Mouse (Mus musculus) urinary bladder, adult 2 months (tissue): ENCODE data around the gene Ptger1. TPM values are rescaled to one million over a fixed set of nuclear protein-coding genes. Genes with fewer than 3 reads are reported as not detected.

Source experiments
- DNase-seq: peaks from one replicate; pipeline ENCODE4 v3.0.0; 2022; ENCODE audit warnings: low spot score
- polyA plus RNA-seq: library from polyadenylated mRNA; depleted of rRNA; stranded (reverse); fragments of >200 nt; gene quantifications from 2 replicates; pipeline ENCODE4 v1.2.3, GENCODE M21; 2012; rRNA removed

The Ptger1 gene
- polyA plus RNA-seq, result 4.9 and 5.5 TPM in 2 replicates

DNA sequence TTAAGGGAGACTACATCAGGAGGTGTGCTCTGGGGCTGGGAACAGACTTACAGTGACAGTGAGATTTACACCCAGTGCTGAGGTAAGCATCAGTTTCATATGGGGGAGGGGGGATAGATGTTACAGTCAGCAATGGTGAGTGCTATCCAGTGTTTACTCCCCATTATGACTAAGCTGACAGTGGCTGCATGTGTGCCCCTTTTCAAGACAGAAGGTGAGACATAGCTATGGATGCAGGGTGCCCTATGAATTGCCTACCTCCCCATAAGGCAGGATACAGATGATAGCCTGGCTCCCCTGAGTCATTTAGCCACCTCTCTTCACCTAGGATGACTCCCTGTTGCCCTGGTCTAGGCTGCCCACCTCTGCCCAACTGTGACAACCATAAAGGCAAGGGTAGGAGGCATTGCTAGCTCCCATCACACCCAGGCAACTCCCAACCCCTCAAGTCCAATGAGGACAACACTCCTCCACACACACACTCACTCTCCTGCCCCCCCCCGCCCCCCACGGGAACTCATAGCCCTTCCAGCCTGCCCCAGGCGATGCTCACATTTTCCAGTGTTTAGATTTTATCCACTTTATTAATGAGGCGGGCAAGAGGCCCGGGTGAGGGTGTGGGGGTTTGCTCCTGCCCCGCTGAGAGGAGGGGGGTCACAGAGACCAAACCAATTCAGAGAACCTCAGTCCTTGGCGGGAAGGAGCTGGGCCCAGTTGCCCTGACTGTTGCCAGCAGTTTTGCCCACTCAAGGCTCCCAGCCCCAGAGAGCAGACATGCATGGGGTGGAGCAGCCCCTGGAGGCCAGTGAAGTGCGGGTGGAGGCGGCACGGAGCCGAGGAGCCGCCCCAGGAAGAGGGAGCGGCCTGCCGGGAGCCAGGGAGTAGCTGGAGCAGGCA lies at the start of gene Ptger1:
Gene Ptger1 (plus strand): TSS at position 710 of the 897 bp plus-strand sequence.
- DNase-seq, result peak; percentile 46

DNA sequence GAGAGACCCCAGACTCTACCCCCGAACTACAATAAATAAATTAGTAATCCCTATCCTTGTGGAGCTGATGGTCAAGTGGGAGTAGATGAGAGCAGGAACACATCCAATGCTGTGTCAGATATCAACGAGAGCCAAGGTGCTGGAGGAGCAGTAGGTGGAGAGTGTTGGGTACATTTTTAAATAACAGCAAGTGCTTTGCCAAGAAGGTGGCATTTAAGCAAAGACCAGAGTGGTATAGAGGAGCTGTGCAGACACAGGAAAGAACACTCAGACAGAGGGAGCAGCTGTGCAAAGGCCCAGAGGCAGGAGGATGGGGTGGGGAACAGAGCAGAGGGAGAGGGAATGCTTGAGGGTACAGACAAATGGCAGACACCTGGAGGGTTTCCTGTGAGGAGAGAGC lies 49.4 kb upstream of the Ptger1 start:
- no peak for DNase-seq

GRCm38 (mm10) chr8:83618566-83618965 lies 47.9 kb upstream of the Ptger1 start:
- no peak for DNase-seq

DNA sequence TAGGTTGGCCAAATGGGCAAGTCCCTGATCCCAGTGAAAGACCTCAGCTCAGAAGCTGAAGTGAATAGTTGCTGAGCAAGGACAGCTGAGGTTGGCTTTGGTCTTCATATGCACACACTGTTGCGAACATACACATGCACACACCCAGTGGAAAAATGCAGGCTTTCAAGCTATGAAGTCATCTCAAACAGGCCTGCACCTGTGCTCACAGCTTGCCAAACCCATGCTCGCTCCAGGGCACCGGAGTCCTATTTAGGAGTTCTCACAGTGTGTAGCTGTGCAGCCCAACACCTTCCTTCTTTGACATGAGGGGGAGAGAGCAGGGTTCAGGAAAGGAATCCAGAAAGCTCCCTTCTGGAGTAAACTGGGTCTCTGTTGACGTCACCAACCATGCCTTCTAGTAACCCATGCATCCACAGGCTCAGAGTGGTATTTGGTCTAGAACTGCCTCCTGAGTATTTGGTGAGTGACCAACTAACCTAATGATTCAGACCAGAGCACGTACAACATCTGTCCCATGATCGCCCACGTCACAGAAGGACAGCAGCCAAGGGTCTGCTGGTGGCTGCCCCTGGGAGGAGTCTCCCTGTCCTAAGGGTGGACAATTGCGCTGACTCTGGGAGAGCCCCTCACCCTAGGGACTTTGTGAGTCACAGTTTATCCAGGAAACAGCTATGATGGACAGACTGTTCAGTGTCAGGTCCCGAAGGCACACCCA lies 46.8 kb upstream of the Ptger1 start:
- peak; percentile 36 for DNase-seq

DNA sequence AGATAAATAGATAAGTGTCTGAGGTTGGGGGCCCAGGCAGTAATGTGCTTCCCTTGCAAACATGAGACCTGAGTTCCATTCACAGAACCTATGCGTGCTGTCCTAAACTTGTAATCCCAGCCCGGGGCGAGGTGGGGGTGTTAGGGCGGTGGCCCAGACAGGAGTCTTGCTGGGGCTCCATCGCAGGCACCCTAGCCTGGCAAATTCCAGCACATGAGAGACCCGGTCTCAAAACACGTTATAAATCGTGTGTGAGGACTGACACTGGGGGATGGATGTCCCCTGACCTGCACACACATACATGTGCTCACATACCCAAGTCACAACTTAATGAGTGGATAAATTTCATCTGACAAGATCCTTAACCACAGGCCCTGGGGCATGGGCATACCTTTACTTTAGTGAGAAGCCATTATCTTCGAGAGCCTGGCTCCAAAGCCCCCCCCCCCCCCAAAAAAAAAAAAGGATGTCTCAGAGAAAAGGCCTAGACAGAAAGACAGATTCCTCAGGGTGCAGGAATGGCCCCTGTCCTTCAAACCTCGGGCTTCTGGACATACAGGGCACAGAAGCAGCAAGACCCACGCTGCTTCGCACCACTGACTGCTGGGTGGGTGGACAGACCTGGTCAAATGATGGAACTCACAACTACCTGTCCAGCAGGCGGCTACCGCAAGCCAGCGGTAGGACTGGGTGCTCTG lies 44.6 kb upstream of the Ptger1 start:
- no peak for DNase-seq

DNA sequence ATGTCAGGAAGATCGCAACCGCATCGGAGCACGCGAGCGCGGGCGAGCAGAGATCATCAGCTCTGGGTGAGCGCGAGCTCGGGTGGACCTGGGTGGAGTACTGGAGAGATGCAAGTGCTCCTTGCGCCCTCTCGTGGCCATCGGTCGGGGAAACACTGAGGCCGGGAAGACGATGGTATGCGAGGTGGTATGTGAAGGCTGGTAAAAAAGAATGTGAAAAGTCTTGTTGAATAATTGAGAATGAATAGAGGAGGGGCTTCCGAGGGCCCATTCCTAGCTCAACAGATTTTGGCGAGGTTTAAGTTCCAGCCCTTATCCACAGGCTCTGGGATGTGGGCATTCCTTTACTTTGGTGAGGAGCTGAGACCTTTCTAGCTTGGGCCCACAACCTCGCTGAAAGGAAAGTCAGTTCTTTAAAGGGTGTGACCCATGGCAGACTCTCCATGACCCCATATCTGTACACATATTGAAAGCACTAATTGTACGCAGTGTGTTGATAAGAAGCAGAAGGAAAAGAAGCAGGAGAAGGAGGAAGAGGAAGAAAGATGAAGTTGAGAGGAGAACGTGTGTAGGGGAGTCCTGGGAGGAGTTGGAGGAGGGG lies 44.0 kb upstream of the Ptger1 start:
- peak; percentile 79 for DNase-seq

DNA sequence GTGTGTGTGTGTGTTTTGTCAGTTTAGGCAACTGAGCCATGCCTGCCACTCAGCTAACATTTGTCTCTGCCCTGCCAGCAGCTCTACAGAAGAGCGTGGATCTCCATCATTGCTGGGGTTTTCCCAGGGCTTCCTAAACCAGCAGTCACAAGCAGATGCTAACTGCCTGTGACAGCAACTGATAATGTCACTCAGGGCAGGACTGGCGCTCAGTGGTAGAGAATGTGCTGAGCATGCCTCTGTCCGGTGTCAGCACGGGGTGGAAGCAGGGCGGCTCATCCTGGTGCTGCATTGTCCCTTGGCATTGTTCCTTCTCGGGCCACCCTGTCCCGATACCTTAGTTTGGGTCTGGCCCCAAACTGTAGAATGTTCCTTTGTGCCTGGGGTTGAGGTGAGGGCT lies 42.9 kb upstream of the Ptger1 start:
- DNase-seq, result no peak

- no peak for DNase-seq
Observed at GRCm38 (mm10) chr8:83624739-83625138, 41.7 kb upstream of the Ptger1 start.

DNA sequence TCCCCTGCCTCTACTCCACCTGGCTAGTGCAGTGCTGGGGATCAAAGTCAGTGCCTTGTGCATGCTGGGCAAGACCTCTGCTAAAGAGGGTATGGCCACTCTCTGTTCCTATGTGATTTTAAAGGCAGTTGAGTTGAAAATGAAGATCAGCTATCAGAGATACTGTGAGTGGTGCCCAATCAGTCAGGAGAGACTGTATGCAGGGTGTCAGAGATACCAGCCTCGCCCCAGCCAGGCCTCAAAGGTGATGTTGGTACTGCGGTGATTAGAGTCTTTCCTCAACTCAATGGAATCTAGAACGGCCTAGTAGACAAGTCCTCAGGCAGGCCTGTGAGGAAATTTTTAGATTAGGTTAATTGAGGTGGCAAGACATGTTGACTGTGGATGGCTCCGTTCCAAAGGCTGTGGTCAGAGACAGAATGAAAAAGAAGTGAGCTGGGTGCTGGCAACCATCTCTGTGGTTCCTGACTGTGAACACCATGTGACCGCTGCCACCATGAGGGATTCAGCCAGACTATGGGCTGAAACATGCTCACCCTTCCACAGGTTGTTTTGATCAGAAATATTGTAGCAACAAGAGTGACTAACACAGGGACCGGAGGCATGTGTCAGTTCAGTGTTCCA lies 40.7 kb upstream of the Ptger1 start:
- no peak for DNase-seq

DNA sequence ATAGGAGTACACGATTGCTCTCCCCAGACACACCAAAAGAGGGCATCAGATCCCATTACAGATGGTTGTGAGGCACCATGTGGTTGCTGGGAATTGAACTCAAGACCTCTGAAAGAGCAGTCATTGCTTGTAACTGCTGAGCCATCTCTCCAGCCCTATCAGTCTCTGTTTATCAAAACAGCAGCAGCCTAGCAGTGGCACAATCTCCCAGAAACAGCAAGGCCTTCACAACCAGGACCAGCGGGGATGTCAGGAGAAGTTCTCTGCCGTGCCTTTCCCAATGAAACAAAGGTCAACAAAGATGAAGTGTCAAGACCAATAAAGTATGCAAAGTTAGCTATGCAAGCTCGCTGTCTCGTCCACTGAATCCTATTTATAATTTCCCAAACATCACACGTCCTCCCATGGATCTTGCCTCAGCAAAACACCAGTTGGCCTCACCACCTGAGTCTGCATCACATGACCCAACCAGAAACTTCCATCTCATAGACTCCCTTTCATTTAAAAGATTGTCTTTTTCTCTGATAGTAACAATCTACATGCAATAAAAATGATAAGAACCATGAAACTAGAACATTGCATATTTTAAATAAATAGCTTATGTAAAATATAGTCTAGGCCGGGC lies 34.3 kb upstream of the Ptger1 start:
- DNase-seq, result no peak

DNA sequence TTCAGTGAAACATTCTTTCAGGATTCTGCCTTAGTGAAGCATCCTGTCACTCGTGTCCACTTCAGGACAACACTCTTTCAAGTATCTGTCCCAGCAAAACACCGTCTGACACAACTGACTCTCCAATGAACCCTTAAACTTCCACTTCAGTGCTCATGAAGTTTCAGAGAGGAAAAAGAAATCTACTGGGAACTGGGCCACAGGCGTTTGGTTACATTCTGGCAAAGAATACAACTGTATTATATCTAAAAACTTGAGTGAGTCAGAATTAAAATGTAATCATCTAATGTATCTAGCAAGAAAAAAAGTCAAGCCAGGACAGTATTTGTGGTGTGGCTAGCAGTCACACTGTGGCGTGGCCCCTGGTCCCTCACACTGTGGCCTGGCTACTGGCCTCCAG lies 27.6 kb upstream of the Ptger1 start:
- DNase-seq, result no peak

DNA sequence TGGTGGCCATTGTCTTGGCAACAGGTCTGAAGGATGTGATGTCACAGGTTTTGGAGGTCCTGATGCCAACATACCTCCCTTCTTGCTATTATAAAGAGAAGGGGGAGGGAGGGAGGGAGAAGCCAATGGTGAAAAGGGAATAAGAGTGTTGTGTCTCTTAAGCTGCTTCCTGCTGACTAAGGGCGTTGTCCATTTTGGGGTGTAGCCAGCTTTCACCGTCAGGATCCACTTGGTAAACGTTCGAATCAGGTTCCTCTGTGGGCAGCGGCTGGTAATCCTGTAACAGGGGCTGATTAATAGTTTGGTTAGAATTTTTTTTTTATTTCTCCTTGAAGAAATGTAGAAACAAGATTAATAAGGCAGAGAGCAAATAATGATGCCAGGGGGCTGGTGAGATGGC lies 26.8 kb upstream of the Ptger1 start:
- no peak for DNase-seq

DNA sequence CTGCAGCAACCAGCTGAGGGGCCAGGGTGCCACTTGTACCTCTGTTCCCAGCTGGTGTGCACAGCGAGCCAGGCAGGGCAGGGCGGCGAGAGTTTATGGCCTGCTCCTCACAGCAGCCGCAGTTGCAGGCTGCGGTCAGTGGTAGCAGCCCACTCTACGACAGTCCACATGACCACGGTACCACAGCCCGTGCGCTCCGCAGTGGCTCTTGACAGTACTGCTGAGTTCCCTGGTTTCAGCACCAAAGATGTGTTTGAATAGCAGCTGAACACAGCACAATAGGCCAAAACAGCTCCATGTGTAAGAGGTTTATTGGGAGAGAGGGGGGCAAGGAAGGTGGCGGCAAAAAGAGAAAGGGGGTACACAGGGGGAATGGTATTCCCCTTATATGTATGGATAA lies 19.0 kb upstream of the Ptger1 start:
- DNase-seq, result no peak

DNA sequence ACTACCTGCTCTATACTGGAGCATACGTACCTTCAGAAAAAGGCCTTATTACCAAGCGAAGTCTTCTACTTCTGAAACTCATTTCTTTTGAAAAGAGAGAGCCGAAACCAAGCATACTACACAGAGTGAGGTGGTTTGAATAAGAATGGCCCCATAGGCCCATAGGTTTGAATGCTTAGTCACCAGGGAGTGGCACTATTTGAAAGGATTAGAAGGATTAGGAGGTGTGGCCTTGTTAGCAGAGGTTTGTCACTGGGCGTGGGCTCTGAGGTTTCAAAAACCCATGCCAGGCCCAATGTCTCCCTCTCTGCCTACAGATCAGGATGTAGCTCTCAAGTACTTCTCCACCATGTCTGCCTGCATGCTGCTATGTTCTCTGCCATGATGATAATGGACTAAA lies 18.4 kb upstream of the Ptger1 start:
- DNase-seq, result no peak

GRCm38 (mm10) chr8:83649699-83650098 lies 16.8 kb upstream of the Ptger1 start:
- DNase-seq, result no peak

- peak; percentile 91 for DNase-seq
Observed at GRCm38 (mm10) chr8:83652030-83652743, 14.3 kb upstream of the Ptger1 start, which contains the start of gene Gipc1. Gipc1 (plus strand) TSS chr8:83652677.

DNA sequence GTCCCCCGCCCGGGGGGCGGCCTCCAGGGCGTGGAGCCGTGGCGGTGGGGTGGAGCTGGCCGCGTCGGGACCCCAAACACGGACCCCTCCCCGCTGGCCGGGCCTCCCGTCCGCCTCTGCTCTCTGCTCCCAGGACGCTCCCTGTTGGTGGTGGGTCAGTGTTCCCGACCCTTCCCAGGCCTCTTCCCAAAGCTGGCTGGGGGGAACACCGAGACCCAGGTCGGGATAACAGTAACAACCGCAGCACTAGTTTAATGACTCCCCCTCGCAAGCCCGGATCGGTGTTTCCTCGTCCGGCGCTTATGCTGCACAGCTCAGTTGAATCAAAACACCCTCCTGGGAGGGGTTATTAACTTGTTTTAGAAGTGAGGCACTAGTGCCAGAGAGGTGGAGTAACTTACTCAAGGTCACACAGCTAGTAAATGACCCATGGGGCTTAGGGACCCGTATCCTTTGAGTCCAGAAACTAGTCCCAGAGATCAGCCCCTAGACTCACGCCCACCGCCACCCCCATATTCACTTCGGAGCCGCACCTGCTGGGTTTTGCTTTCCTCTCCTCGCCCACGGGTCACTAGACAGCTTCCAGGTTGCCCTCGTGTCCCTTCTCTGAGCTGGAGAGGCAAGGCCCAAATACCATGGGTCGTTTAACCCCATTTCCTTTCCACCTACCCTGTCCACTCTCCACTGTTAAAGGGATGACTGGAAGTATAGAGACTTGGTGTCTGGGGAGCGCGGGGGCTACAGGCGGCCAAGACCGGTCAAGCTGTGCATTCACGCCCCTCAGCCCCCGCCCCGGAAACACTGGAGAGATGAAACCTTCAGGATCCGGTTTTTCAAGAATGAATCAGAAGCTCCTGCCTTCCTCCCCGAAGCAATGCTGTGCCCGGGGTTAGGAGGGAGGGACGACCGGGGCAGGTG lies 13.5 kb upstream of the Ptger1 start:
- DNase-seq, result no peak

DNA sequence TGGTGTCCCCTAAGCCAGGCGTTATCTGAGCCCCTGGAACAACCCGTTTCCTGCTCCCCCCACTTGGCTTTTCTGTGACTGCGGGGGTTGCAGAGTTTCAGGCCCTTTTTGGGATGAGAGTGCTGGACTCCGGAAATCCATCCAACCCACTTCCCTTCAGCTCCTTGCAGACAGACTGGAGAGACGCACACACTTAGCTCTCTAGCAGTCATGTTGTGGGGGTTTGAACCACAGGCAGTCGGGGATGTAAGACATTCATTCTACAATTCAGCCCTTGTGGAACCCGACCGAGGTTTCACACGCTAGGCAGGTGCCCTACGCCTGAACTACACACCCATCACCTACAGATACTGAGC lies 12.8 kb upstream of the Ptger1 start:
- no peak for DNase-seq

DNA sequence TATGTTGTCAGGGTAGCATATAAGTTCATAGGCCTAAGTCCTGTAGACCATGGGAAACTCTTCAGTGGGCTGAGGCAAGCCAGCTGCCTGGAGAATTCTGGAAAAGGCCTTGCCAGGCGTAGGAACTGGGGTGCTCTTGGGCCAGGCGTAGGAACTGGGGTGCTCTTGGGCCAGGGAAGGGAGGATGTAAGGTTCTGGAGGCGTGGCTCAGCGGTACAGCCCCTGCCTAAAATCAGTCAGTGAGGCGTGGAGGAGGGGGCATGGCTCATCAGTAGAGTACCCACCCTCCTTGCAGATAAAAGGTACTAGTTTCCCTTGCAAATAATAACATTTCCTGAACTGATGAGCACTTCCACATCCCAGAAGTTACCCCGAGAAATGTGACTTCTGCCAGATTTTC lies 11.8 kb upstream of the Ptger1 start:
- no peak for DNase-seq
